Mouse (Mus musculus): ENCODE data around the gene Vamp5.

DNA sequence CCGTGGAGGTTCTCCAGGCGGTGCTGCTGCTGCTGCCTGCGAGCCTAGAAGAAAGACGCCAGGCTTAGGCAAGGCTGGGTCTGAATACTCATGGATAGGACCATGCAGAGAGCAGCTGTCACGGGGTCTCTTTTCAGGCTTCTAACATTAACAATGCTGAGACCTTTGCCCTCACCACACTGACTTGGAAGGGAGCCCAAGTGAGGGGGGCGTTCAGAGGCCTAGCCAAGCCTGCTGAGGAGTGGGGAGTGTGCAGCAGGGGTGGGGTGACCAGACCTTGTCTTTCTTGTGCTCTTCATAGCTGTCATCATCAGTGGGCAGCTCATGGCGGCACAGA is 19.7 kb downstream of the Vamp5 start:
- TF ChIP-seq CTCF (IDR thresholded peaks at IDR 0.05; ENCODE audit: low read depth, low read length) (no peak), GATA1 (IDR thresholded peaks at IDR 0.05; ENCODE audit: borderline replicate concordance, low read length) (no peak), POLR2AphosphoS5 (IDR thresholded peaks at IDR 0.05; ENCODE audit: insufficient replicate concordance, low read depth, low read length) (no peak)

Measured in G1E (cell line).